Mouse (Mus musculus): ENCODE results near the gene Cacna2d1.

The Cacna2d1 gene

GRCm38 (mm10) chr5:16417996-16418395 lies 483.5 kb downstream of the Cacna2d1 start:
- DNase-seq (ENCODE audit: low spot score), result no peak

GRCm38 (mm10) chr5:16418504-16418903 lies 484.0 kb downstream of the Cacna2d1 start:
- DNase-seq (ENCODE audit: low spot score), result no peak
